In genomic region chr9:83259511-83259910, GRCm38 (mm10) we compare ENCODE assay signal across 21 mouse cellular contexts.
A peak's percentile ranks its signal among the peaks of the same experiment; 100 is the strongest.
DNase-seq lines count a peak whose midpoint lies in the region; ATAC-seq and TF ChIP-seq lines count a peak whose summit lies in the region.
"Had no signal": no experiment of that assay in that cellular context is flagged by ENCODE, and none has a peak within 500 bp of the region (broad histone marks: within the 10 kb centered on the region; RNA-seq: fewer than 3 reads in every experiment).

No protein-coding gene starts in this region.

- WGBS in midbrain, embryonic 11.5 days = 85% methylated on average over 5 of the region's 5 CpGs
- WGBS in midbrain, embryonic 10.5 days = 83% methylated on average over 5 of the region's 5 CpGs

- TF ChIP-seq CTCF in gastrocnemius, adult 2 months (IDR thresholded peaks at IDR 0.05) = no peak
- no peak for TF ChIP-seq CTCF in layer of hippocampus, adult 2 months (conservative IDR thresholded peaks at IDR 0.05)

- H3K36me3 ChIP-seq in midbrain, embryonic 11.5 days (ENCODE audit: control insufficient read depth, insufficient read depth, low read length) = no peaks in the 10 kb centered on the region
- no peaks in the 10 kb centered on the region for H3K36me3 ChIP-seq in midbrain, embryonic 10.5 days
- H3K36me3 ChIP-seq: G1E had no signal

- ATAC-seq in midbrain, embryonic 11.5 days (ENCODE audit: low FRiP score) = no peak
- ATAC-seq: activated CD4-positive, CD25-positive, alpha-beta regulatory T cell, adult 4 months; CD4-positive, CD25-positive, alpha-beta regulatory T cell, adult 4 months; Patski had no signal

- H3K4me2 ChIP-seq in midbrain, embryonic 11.5 days = no peak overlapping the region

- no peaks in the 10 kb centered on the region for H3K27me3 ChIP-seq in midbrain, embryonic 11.5 days (ENCODE audit: control insufficient read depth, insufficient read depth, low read length)
- H3K27me3 ChIP-seq in midbrain, embryonic 10.5 days (ENCODE audit: low read depth, poor library complexity, severe bottlenecking) = no peaks in the 10 kb centered on the region
- H3K27me3 ChIP-seq: CH12.LX, Patski had no signal

- DNase-seq in gastrocnemius, adult 2 months = no peak
- no peak for DNase-seq in gastrocnemius, postnatal 4 days (ENCODE audit: low spot score in 2 of 2)
- DNase-seq in layer of hippocampus, adult 2 months (ENCODE audit: low spot score in 2 of 2) = no peak
- no peak for DNase-seq in layer of hippocampus, adult 18-20 months (ENCODE audit: low spot score in 2 of 2)
- DNase-seq in midbrain, embryonic 11.5 days (ENCODE audit: low spot score, missing footprints) = peak; percentile 75
- no peak for DNase-seq in midbrain, embryonic 10.5 days (ENCODE audit: low spot score)
- DNase-seq: adrenal gland, adult 2 months; adrenal gland, adult 8-10 months; adrenal gland, postnatal 10 days; adrenal gland, postnatal 14 days; adrenal gland, postnatal 25 days; adrenal gland, postnatal 36 days; B cell, adult 2 months; cerebellum, adult 11 months; cerebellum, adult 11-12 months; cerebellum, adult 18-20 months had no signal

- H3K9me3 ChIP-seq in midbrain, embryonic 11.5 days (ENCODE audit: control insufficient read depth, low read length) = no peaks in the 10 kb centered on the region
- H3K9me3 ChIP-seq in midbrain, embryonic 10.5 days (replicated peaks) = no peaks in the 10 kb centered on the region
- H3K9me3 ChIP-seq: G1E had no signal

- no peak overlapping the region for H3K9ac ChIP-seq in midbrain, embryonic 11.5 days (ENCODE audit: low read length)

- no peaks in the 10 kb centered on the region for H3K4me1 ChIP-seq in midbrain, embryonic 11.5 days (ENCODE audit: control insufficient read depth, insufficient read depth, low read length)
- no peaks in the 10 kb centered on the region for H3K4me1 ChIP-seq in midbrain, embryonic 10.5 days

- intact Hi-C loops in gastrocnemius, adult 2 months (cut with DNase I) = no loop called here

- no peak overlapping the region for H3K4me3 ChIP-seq in gastrocnemius, adult 2 months
- H3K4me3 ChIP-seq in layer of hippocampus, adult 2 months = no peak overlapping the region
- H3K4me3 ChIP-seq in midbrain, embryonic 11.5 days (ENCODE audit: low read depth, low read length) = no peak overlapping the region
- H3K4me3 ChIP-seq in midbrain, embryonic 10.5 days = no peak overlapping the region

- H3K27ac ChIP-seq in gastrocnemius, adult 2 months = peak overlapping the region; percentile 35
- H3K27ac ChIP-seq in layer of hippocampus, adult 2 months = peak overlapping the region; percentile 46; the same call in 1 of the 2 replicates
- H3K27ac ChIP-seq in midbrain, embryonic 11.5 days (ENCODE audit: low read depth, low read length) = no peak overlapping the region
- H3K27ac ChIP-seq in midbrain, embryonic 10.5 days (replicated peaks) = no peak overlapping the region

Comparison
In these comparisons a context has a peak if more than half of its experiments do, and no peak if none do; other contexts are left out.
1. H3K27ac ChIP-seq: peak in gastrocnemius, adult 2 months (single experiment) and layer of hippocampus, adult 2 months (single experiment); none in midbrain, embryonic 11.5 days (single experiment) and midbrain, embryonic 10.5 days (single experiment).